Mouse (Mus musculus) CD8-positive naive resting alpha-beta T cell, adult 2 months (primary cell): Measurements from ENCODE around the gene Igflr1.

ENCODE experiments used
- DNase-seq, 2 experiments: peaks; one replicate each; pipeline ENCODE4 v3.0.0; 2022; ENCODE audit warnings: low read depth in 2 of 2, low spot score in 2 of 2

The Igflr1 gene

DNA sequence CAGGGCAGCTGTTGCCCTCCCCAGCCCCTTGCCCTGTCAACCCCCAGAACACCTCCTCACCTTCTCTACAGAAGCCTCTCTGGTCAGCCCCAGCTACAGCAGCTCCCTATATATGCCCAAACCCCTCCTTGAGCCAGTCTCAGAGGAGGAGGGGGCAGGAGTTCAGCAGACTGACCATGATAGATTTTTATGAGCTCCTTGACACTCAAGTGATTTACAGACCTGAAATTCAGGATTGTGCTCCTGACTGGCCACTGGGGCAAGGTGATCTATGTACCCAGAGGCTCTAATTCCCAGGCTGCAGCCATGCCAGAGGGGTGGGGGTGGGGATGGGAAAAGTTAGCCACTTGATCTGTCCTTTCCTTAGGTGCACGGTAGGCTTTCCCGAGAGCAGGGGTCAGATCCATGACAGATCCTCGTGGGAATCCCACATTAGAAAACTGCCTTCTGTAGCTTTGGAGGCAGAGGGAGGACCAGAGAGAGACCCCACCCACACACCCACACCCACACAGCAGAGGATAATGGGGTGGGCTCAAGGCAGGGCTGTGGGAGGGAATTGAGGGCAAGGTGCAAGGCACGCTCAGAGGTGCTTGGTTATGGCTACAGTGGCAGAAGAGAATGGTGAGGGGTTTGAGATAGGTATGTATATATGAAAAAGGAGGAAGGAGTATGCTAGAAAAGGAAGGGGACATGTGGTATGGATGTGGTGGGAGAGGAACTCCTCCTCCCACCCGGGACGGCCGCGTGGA is 47.6 kb downstream of the Igflr1 start, which contains the start of gene Upk1a:
TSS of gene Upk1a (minus strand) at position 194 of the 749 bp plus-strand sequence.
- no peak for DNase-seq

DNA sequence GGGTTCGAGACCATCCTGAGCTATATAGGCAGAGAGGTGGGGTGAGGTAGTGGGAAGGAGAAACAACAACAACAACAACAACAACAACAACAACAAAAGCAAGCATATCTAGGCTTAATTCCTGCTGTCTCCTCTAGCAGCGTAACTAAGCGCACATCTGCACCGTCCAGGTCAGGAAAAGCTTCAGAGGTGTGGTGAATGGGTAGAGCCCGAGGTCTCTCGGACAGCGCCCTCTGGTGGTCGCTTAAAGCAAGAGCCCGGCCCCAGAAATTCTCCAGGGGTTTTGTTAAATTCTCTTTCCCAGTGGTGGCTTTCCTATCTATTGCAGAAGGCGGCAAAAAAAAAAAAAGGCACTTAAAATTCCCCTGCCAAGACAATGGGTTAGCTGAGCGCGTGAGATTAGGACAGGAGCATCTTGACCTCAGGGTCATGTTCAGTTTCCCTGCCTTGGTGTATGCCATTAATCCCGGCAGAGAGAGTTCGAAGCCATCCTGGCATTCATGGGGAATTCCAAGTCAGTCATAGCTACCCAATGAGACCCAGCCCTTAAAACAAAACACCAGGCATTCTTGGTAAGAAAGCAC is 48.4 kb downstream of the Igflr1 start:
- DNase-seq, result peak; percentile 36 to 53

DNA sequence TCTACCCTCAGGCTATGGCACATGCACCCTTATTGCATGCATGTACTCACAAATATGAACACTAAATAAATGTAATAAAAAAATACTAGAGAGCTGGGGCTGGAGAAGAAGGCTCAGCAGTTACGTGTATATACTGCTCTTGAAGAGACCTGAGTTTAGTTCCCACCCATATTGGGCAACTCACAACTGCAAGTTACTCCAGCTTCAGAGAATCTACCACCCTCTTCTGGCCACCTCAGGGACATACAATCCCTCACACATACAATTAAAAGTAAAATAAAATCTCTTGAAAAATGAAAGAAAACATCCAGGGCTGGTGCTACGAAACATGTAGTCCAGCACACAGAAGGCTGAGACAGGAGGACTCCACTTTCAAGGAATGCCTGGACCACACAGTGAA is 49.2 kb downstream of the Igflr1 start:
- no peak for DNase-seq

DNA sequence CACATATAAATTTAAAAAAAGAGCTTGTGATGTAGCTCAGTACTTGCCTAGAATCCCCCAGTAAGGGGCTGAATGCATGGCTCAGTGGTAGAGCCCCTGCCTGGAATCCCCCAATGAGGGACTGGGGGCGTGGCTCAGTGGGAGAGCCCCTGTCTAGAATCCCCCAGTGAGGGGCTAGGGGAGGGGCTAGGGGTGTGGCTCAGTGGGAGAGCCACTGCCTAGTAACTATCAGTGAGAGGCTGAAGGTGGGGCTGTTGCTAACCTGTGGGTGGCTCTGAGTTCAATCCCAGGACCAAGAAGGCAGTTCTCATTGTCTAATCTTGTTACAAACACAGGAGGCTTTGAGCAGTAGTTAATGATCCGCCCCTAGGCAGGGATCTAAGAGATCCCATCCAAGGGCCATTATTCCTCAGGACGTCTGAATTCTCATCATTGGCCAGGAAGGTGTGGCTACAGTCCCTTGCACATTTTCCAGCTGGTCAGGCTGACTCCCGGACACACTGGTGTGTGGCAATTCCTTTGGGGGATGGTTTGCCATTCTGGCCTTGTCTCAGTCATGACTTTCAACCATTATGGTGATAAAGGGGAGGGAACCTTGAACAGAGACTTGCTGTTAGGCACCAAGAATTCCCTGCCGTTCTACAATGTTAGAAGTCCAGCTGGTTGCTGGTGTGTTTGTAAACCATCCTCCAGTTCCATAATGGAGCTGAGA is 50.0 kb downstream of the Igflr1 start:
- DNase-seq, result no peak
